Mouse (Mus musculus): Measurements from ENCODE around the gene Poc1a. TPM values are rescaled to one million over a fixed set of nuclear protein-coding genes. Genes with fewer than 3 reads are reported as not detected.

The Poc1a gene
- 4.0 TPM for polyA plus RNA-seq (2014; fragmentation: Illumina TruSeq; extraction: RNeasy Lipid Tissue Mini Kit (QIAGEN cat#74804); ENCODE audit: low read depth, low replicate concordance)

DNA sequence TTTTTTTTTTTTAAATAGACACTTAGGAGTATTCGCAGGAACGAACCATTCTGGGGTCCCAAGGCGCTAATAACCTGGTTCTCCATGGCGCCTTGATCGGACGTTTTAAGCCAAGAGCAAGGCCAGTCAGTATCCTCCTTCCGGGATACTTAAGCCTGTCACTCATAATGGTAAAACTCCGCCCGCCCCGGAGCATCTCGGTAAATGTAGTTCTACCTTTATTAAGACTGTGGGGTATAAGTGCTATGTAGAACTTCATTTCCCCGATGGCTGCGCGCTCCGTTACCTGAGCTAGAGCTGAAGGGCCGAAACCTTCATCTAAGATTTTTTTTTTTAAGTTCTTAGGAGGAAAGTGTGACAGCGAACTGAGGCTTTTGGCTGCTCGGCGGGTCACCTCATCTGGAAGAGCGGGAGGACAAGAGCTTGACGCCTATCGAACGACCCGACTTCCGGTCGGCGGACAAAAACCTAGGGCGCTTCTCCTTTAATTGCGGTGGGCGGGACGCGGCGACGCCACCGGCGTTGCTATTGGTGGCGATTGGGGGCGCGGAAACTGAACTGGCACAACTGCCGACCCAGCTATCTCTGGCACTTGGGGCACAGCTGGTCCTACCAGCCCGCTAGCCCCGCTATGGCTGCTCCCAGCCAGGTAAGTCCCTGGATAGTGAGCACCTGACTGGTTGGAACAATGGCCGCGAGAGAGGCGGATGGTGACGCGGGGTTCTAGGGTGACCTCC lies at the start of gene Poc1a:
Poc1a (plus strand) TSS at position 254 of the 737 bp plus-strand sequence.

DNA sequence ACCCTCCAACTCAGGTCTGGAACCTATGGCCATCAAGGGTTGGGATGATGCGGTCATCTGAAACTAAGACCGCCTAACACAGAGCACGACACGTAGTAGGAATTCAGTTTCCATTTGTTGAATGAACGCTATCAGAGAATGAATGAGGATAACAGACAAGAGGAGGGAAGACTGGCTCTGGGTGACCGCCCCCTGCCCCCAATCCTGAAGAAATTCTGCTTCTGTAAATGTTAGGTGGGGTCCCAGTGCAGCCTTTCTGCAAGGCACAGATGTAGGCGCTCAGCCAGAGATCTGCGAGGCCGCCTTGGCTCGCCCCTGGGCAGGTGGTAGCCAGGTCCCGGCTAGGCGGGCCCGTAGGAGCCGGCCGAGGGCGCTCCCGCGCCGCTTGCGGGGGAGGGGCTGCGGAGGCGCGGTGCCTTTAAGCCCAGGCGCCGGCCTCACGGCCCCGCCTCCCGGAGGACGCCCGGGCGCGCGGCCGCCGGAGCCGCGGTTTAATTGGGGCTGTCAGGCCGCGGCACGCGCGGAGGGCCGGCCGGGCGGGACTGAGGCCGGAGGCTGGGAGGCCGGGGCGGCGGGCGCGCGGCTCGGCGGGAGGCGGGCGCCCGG lies 87.4 kb downstream of the Poc1a start, which contains the start of gene Dusp7:
Dusp7 (plus strand) TSS at position 521 of the 606 bp plus-strand sequence.

Other genes starting within 250 kb of the Poc1a start
- gene Col6a4, start 184.3 kb upstream of the Poc1a start, polyA plus RNA-seq (2014; fragmentation: Illumina TruSeq; extraction: RNeasy Lipid Tissue Mini Kit (QIAGEN cat#74804); ENCODE audit: low read depth, low replicate concordance) = 2.8 TPM
- 1.6 TPM for gene Glyctk, start 122.9 kb upstream of the Poc1a start, polyA plus RNA-seq (2014; fragmentation: Illumina TruSeq; extraction: RNeasy Lipid Tissue Mini Kit (QIAGEN cat#74804); ENCODE audit: low read depth, low replicate concordance)
- 53.5 TPM for gene Wdr82, start 110.1 kb upstream of the Poc1a start, polyA plus RNA-seq (2014; fragmentation: Illumina TruSeq; extraction: RNeasy Lipid Tissue Mini Kit (QIAGEN cat#74804); ENCODE audit: low read depth, low replicate concordance)
- gene Ppm1m, start 81.3 kb upstream of the Poc1a start, polyA plus RNA-seq (2014; fragmentation: Illumina TruSeq; extraction: RNeasy Lipid Tissue Mini Kit (QIAGEN cat#74804); ENCODE audit: low read depth, low replicate concordance) = 4.2 TPM
- gene Twf2, start 78.0 kb upstream of the Poc1a start, polyA plus RNA-seq (2014; fragmentation: Illumina TruSeq; extraction: RNeasy Lipid Tissue Mini Kit (QIAGEN cat#74804); ENCODE audit: low read depth, low replicate concordance) = not detected
- 0.06 TPM for gene Tlr9, start 58.5 kb upstream of the Poc1a start, polyA plus RNA-seq (2014; fragmentation: Illumina TruSeq; extraction: RNeasy Lipid Tissue Mini Kit (QIAGEN cat#74804); ENCODE audit: low read depth, low replicate concordance)
- 30.3 TPM for gene Alas1, start 32.4 kb upstream of the Poc1a start, polyA plus RNA-seq (2014; fragmentation: Illumina TruSeq; extraction: RNeasy Lipid Tissue Mini Kit (QIAGEN cat#74804); ENCODE audit: low read depth, low replicate concordance)
- gene Dusp7, start 87.6 kb downstream of the Poc1a start, polyA plus RNA-seq (2014; fragmentation: Illumina TruSeq; extraction: RNeasy Lipid Tissue Mini Kit (QIAGEN cat#74804); ENCODE audit: low read depth, low replicate concordance) = 1.4 TPM
- 24.2 TPM for gene Rpl29, start 148.4 kb downstream of the Poc1a start, polyA plus RNA-seq (2014; fragmentation: Illumina TruSeq; extraction: RNeasy Lipid Tissue Mini Kit (QIAGEN cat#74804); ENCODE audit: low read depth, low replicate concordance)
- 0.17 TPM for gene Acy1, start 157.3 kb downstream of the Poc1a start, polyA plus RNA-seq (2014; fragmentation: Illumina TruSeq; extraction: RNeasy Lipid Tissue Mini Kit (QIAGEN cat#74804); ENCODE audit: low read depth, low replicate concordance)
- gene Abhd14b, start 166.4 kb downstream of the Poc1a start, polyA plus RNA-seq (2014; fragmentation: Illumina TruSeq; extraction: RNeasy Lipid Tissue Mini Kit (QIAGEN cat#74804); ENCODE audit: low read depth, low replicate concordance) = 4.2 TPM
- 6.0 TPM for gene Abhd14a, start 166.6 kb downstream of the Poc1a start, polyA plus RNA-seq (2014; fragmentation: Illumina TruSeq; extraction: RNeasy Lipid Tissue Mini Kit (QIAGEN cat#74804); ENCODE audit: low read depth, low replicate concordance)
- 1.0 TPM for gene Pcbp4, start 172.2 kb downstream of the Poc1a start, polyA plus RNA-seq (2014; fragmentation: Illumina TruSeq; extraction: RNeasy Lipid Tissue Mini Kit (QIAGEN cat#74804); ENCODE audit: low read depth, low replicate concordance)
- 8.2 TPM for gene Gpr62, start 184.9 kb downstream of the Poc1a start, polyA plus RNA-seq (2014; fragmentation: Illumina TruSeq; extraction: RNeasy Lipid Tissue Mini Kit (QIAGEN cat#74804); ENCODE audit: low read depth, low replicate concordance)
- gene Rrp9, start 194.9 kb downstream of the Poc1a start, polyA plus RNA-seq (2014; fragmentation: Illumina TruSeq; extraction: RNeasy Lipid Tissue Mini Kit (QIAGEN cat#74804); ENCODE audit: low read depth, low replicate concordance) = 1.6 TPM
- gene Parp3, start 195.9 kb downstream of the Poc1a start, polyA plus RNA-seq (2014; fragmentation: Illumina TruSeq; extraction: RNeasy Lipid Tissue Mini Kit (QIAGEN cat#74804); ENCODE audit: low read depth, low replicate concordance) = 1.8 TPM
- gene Iqcf1, start 218.9 kb downstream of the Poc1a start, polyA plus RNA-seq (2014; fragmentation: Illumina TruSeq; extraction: RNeasy Lipid Tissue Mini Kit (QIAGEN cat#74804); ENCODE audit: low read depth, low replicate concordance) = 87.2 TPM
- 144 TPM for gene Iqcf5, start 233.5 kb downstream of the Poc1a start, polyA plus RNA-seq (2014; fragmentation: Illumina TruSeq; extraction: RNeasy Lipid Tissue Mini Kit (QIAGEN cat#74804); ENCODE audit: low read depth, low replicate concordance)

Measured in testis, adult 10 weeks (tissue).